Mouse (Mus musculus): ENCODE results near the gene Hbq1a.
A peak's percentile ranks its signal among the peaks of the same experiment; 100 is the strongest.
"Not testable (repeated sequence)": the region's sequence is repeated elsewhere in the genome, so short reads cannot be mapped to it uniquely, and the experiment has no call there.

The Hbq1a gene

DNA sequence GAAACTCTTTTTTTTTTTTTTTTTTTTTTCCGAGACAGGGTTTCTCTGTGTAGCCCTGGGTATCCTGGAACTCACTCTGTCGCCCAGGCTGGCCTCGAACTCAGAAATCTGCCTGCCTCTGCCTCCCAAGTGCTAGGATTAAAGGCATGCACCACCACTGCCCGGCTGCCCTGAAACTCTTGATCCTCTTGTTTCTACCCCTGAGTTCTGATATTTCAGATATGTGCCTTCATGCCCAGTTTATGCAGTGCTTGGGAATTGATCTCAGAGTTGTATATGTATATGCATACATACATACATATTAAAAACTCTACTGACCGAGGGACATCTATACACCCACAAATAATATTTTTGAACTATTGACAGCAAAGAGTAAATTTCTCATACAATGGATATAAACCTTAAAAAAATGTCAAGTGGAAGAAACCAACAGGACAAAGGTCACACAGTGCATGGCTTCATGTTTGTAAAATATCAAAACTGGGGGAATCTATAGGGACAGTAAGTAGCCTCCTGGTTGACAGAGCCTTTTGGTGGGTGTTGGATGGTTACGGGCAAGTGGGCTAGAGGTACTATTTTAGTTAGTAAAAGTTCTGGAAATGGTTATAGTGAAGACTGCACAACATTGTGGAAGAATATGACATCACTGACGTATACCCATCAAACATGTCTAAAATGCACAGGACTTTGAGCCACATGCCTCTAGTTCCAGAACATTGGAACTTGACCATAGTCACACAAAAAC is 14.7 kb upstream of the Hbq1a start:
- DNase-seq (ENCODE audit: low spot score): no peak

DNA sequence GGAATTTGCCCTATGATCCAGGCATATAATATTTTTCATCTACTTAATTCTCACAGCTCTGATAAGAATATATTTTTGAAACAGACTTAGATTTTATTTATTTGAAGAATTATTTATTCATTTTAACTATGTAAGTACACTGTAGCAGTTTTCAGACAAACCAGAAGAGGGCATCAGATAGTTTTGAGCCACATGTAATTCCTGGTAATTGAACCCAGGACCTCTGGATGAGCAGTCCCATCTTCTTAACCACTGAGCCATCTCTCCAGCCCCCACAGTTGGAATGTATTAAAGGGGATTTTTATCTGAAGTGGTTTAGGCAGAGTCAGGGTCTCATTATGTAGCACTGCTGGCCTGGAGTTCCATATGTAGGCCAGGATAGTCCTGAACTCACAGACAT is 14.0 kb upstream of the Hbq1a start:
- DNase-seq (ENCODE audit: low spot score): not testable (repeated sequence)

DNA sequence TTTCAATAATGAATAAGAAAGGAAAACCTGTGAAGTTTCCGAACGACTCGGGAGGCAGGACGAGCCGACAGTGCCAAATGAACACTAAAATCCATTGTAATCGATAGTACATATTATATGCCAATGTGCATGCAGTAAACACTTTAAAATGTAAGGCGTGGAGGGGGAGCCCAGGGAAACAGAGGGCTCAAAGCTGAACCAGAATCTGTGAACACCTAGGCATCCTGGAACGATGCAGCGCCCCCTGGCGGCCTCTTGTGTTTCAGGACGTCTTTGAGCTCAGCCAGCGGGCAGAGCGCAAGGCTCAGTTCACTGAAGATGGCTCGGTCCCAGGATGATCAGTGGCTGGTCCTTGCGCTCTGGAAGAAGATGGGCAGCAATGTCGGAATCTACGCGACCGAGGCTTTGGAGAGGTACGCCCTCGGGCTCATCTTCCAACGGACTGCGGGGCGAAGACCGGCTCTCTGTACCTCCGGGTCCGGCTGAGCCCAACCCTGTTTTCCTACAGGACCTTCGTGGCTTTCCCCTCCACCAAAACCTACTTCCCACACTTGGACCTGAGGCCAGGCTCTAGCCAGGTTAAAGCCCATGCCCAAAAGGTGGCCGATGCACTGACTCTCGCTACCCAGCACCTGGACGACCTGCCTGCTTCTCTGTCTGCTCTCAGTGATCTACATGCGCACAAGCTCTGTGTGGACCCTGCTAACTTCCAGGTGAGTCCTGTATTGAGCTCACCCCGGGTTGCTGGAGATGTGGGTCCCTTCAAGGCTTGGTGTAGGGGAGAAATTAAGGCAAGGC is 13.0 kb upstream of the Hbq1a start, which contains the start of gene Hbq1b:
Hbq1b (plus strand) TSS at position 271 of the 798 bp plus-strand sequence.
- peak; percentile 80 for DNase-seq (ENCODE audit: low spot score)

DNA sequence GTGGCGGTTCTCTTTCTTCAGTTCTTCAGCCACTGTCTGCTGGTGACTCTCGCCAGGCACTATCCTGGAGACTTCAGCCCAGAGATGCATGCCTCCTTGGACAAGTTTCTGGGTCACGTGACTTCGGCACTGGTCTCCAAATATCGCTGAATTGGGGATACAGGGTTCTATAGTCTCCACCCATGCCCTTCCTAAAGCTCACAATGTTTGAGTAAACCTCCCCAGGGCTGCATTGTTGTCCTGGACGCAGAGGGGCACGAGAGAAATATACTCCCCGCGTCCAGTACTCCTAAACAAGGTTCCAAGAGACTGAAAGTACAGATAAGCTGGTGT is 12.4 kb upstream of the Hbq1a start:
- no peak for DNase-seq (ENCODE audit: low spot score)

DNA sequence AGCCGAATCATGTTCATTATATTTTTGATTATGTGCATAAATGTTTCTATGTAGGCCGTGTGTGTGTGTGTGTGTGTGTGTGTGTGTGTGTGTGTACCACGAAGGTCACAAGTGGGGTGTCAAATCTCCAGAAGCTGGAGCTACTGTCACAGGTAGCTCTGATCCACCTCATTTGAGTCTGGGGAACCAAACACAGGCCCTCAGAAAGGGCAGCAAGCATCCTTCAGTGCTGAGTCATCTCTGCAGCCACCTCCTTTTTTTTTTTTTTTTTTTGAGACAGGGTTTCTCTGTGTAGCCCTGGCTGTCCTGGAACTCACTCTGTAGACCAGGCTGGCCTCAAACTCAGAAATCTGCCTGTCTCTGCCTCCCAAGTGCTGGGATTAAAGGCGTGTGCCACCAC is 7.0 kb upstream of the Hbq1a start:
- not testable (repeated sequence) for DNase-seq (ENCODE audit: low spot score)

DNA sequence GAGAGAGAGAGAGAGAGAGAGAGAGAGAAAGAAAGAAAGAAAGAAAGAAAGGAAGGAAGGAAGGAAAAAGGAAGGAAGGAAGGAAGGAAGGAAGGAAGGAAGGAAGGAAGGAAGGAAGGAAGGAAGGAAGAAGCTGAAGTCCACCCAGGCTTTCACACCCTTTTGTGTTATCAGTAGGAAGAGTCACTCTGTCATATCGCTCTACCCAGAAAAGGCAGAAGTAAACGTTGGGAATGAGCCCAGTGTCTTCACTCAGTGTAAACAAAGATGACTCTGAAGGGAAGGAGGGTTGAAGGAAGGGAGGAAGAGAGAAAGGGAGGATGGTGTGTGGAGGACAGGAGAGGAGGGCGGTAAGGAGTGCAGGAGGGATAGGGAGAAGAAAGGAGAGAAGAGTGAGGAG is 6.4 kb upstream of the Hbq1a start:
- not testable (repeated sequence) for DNase-seq (ENCODE audit: low spot score)

DNA sequence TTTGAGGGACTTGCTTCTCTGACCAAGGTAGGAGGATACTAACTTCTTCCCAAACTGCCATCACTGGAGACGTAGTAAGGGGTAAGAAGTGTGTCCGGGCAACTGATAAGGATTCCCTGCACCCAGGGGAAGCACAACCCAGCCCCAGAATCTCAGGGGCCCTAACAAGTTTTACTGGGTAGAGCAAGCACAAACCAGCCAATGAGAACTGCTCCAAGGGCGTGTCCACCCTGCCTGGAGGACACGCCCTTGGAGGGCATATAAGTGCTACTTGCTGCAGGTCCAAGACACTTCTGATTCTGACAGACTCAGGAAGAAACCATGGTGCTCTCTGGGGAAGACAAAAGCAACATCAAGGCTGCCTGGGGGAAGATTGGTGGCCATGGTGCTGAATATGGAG is 3.7 kb upstream of the Hbq1a start, which contains the start of gene Hba-a2:
Hba-a2 (plus strand) TSS at position 287 of the 400 bp plus-strand sequence.
- not testable (repeated sequence) for DNase-seq (ENCODE audit: low spot score)

DNA sequence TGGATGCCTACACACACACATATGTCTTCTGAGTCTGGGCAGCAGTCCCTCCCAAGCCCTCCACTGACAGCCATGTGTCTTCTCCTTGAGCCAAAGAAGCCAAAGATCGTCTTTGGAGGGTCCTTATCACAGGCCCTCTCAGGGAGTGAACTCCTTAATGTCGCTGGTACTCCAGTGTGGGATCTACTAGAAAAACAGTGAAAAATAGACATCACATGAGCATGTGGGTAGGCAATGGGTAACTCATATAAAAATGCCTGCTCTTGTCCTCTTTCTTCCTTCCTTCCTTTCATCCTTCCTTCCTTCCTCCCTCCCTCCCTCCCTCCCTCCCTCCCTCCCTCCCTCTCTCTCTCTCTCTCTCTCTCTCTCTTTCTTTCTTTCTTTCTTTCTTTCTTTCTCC is 2.5 kb upstream of the Hbq1a start:
- not testable (repeated sequence) for DNase-seq (ENCODE audit: low spot score)

DNA sequence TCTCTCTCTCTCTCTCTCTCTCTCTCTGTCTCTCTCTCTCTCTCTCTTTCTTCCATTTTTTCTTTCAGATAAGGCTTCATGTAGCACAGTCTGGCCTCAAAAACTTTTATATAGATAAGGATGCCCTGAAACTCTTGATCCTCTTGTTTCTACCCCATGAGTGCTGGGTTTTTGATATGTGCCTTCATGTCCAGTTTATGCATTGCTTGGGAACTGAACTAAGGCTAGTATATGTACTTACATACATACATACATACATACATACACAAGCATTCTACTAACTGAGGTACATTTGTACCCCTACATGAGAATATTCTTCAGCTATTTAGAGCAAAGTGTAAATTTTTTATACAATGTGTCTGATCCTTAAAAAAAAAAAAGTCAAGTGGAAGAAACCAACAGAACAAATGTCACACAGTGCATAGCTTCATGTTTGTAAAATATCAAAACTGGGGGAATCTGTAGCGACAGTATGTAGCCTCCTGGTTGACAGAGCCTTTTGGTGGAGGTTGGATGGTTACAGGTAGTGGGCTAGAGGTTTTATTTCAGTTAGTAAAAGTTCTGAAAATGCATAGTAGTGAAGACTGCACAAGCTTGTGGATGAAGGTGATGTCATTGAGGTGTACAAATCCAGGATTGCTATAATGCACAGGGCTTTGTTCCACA is 1.9 kb upstream of the Hbq1a start:
- DNase-seq (ENCODE audit: low spot score): no peak

DNA sequence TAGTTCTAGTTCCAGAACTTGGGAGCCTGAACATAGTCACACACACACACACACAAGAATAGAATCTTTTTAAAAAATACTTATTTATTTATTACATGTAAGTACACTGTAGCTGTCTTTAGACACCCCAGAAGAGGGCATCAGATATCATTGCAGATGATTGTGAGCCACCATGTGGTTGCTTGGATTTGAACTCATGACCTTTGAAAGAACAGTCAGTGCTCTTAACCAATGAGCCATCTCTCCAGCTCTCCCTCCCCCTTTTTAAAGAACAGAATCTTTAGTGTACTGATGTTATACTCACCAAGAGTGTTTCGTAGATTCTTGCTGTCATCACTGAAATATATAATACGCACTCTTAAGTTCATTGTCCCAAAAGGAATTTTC is 1.3 kb upstream of the Hbq1a start:
- no peak for DNase-seq (ENCODE audit: low spot score)

DNA sequence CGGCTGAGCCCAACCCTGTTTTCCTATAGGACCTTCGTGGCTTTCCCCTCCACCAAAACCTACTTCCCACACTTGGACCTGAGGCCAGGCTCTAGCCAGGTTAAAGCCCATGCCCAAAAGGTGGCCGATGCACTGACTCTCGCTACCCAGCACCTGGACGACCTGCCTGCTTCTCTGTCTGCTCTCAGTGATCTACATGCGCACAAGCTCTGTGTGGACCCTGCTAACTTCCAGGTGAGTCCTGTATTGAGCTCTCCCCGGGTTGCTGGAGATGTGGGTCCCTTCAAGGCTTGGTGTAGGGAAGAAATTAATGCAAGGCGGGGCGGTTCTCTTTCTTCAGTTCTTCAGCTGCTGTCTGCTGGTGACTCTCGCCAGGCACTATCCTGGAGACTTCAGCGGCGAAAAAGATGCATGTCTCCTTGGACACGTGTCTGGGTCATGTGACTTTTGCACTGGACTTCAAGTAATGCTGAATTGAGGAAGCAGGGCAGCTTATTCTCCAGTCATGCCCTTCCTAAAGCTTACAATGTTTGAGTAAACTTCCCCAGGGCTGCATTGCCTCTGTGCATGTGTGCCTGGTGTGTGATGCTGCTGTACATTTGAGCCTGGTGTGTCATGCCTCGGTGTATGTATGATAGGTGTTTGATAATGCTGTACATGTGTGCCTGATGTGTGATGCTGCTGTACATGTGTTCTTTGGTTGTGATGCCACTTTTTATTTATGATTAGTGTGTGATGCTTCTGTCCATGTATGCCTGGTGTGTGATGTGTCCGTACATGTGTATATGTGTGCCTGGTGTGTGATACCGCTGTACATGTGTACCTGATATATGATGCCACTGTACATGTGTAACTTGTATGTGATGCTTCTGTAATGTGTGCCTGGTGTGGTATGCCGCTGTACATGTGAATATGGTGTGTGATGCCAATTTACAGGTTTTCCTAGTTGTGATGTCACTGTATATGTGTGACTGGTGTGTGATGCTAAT is 704 bp downstream of the Hbq1a start:
- DNase-seq (ENCODE audit: low spot score): no peak

DNA sequence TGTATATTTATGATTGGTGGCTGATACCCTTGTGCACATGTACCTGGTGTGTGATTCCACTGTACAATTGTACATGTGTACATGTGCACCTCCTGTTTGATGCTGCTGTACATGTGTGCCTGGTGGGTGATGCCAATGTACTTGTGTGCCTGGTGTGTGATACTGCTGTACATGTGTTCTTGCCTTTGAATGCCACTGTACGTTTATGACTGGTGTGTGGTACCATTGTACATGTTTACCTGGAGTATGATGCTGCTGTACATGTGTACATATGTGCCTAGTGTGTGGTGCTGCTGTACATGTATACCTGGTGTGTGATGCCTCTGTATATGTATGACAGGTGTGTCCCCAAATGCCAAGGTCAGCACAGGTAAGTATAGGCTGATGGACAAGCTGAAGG is 1.6 kb downstream of the Hbq1a start:
- DNase-seq (ENCODE audit: low spot score): no peak

DNA sequence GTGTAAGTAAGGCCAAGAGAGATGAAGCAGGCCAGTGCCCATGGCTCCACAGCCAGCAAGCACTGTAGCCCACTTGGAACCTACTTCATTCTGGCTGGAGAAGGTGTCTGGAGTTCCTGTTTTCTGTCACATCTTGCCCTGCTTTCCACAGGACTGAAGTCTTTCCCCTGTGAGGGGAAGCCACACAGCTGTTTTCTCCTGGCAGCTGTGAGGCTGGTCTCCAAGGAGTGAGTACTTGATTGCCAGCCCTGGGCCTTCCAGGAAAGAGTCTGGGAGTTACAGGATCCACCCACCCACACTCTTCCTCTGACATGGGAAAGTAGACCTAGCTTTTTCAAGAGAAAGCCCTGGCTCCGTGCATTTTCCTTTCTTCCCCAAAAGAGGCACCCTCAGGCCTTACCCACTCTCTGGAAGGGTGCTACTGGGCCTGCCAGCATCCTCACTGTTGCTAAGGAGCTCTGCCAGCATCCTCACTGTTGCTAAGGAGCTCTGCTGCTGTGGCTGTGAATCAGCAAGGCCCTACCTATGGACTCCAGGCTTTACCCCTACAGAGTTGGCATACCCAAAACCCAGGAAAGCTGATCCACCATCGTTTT is 3.1 kb downstream of the Hbq1a start:
- no peak for DNase-seq (ENCODE audit: low spot score)

DNA sequence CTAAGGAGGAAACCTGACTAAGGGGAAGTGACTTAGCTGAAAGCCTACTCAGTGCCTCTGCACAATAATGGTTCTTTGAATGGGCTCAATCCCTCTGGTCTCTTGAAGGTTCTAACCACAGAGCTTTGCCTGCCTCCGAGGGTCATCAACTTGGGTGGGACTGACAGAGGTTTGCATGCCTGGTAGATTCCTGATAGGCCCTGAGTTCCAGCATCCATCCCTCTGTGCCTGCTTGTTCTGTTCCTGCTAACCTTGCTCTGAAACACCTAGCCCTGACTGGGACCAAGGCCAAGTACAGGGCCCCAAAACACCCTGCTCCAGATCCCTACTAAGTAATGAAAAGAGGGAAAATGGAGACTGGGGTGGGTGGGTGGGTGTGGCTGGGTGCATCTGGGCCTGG is 3.6 kb downstream of the Hbq1a start:
- no peak for DNase-seq (ENCODE audit: low spot score)

DNA sequence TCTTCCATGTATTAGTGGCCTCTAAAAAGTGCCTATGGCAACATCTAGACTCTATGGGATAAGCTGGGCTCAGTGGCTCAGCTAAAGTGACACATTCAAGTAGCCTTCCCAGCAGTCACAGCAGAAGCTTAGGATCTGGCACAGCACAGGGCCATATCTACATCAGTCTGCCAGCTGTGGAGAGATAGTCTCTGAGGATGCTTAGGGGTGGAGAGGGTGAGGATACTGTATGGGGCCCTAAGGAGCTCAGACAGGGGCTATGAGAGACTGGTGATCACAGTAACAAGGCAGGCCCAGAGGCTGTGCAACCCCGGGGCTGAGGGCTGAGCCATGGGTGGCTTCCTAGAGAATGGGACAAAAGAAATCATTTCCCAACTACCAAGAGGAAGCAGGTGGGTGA is 7.1 kb downstream of the Hbq1a start:
- no peak for DNase-seq (ENCODE audit: low spot score)

DNA sequence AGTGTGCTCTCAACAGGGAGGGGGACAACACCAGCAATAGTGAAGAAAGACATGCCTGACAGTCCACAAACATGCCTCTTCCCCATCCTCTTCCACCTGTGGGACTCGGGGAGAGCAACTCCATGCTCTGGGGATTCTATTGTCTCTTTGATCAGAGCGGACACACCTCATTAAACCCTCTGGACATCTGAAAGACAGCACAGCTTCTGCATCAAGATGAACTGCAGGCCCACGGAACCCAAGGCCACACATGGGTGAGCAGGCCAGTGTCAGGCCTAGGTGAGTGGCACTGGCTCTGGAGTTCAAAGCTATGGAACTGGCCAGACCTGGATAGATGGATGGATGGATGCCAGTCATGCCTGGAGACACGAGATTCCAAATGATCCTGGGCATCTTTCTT is 9.6 kb downstream of the Hbq1a start:
- DNase-seq (ENCODE audit: low spot score): no peak

DNA sequence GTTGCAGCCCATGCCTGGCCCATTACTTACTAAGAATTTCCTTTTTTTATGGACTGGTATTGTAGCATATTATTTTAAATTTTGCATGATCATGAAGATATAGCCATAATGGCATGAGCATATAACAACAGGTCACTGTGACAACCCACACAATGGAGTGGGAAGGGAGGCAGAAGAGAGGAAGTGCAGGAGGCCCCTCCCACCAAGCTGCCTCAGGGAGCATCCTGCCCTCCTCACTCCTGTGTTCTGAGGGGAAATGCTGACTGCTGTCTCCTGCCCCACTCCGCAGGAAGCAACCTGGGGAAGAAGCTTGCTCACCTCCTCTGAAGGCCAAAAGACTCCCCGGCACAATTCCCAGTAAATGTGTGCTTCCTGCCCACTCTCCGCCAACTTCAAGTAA is 10.1 kb downstream of the Hbq1a start:
- DNase-seq (ENCODE audit: low spot score): no peak

DNA sequence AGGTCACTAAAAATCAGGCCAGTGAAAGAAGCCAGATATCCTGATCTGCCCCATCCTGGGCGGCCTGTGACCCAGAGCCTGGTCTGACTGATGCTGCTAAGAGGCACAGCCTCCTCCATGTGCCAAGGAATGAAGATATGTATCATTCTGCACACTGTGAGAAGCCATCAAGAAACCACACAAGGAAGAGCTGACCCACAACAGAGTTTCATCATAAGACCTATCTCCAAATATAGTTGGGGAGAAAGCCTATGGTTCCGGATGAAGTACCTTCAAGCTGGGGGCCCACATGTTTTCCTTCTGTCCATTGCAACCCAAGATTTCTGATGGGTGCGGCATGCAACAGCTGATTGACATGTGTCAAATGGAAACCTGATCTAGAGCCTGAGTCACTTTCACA is 16.1 kb downstream of the Hbq1a start:
- no peak for DNase-seq (ENCODE audit: low spot score)

DNA sequence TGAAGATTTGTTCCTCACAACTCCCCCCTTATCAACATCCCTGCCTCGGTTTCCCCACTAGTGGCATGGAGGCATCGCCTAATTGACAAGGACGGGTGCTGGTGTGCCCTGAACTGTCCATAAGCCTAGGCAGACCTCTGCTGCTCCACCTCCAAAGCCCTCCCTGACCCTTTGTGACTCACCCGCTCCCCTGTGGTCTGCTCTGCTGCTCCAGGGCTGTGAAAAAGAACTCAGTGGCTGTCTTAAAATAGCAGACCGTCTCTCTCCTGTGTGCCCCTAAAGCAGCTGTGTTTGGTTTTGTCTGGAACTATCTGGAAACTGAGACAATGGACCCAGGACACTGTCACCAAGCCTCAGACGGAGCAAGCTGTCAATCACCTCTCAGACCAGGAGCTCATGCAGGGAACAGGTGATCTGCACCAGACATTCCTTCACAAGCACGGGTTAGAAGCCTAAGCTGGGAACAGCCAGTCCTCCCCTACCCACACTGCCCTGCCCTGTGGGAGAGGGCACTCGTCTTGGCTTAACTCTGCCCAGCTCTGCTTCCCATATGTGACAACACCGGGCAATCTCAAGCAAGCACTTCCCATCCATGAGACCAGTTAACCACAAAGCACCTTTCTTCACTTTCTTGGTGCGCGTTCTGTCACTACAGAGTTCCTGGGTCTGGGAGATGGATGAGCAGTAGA is 20.8 kb downstream of the Hbq1a start:
- DNase-seq (ENCODE audit: low spot score): no peak

DNA sequence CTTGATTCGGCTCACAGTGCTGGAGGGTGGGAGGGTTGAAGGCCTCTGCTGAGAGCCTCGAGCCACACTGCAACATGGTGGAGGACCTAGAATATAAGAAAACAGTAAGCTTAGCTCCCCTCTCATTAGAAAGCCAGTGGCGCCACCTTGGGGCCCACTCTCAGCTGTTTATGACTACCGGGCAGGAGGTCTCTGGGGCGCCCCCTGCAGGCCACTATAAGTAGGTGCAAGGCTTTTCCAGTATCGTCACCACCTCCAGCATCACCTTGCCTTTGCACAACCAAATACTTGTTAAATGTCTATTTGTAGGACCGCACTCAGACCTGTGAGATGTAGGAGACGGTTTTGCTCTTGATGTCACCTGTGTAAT is 21.3 kb downstream of the Hbq1a start:
- peak; percentile 78 for DNase-seq (ENCODE audit: low spot score)

DNA sequence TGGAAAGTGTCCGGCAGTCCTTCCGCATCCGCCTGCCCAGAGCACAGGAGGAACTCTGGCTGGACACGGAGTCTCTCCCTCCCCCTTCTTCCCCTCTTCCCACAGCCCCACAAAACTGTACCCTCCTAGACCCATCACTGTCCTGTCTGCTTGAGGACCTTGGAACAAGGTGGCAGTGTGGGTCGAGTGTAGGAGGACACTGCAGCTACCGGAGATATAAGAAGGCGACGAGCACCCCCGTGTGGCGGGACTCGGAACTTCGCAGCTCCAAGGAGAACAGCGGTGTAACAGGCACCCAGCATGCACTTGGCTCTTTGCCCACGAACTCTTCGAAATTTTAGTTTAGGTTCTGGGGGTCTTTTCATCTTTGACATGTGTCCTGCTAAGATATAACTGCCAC is 24.7 kb downstream of the Hbq1a start:
- DNase-seq (ENCODE audit: low spot score): peak; percentile 81

Data from testis, postnatal 14 days (tissue).